Mouse (Mus musculus) limb, embryonic 11.5 days (tissue): ENCODE data around the gene Slc35f4. TPM values are rescaled to one million over a fixed set of nuclear protein-coding genes. Genes with fewer than 3 reads are reported as not detected.

Source experiments
- ATAC-seq: fragments of 200-750 bp; cut with Nextera tagmentation; 2 replicates; pipeline ENCODE4 v1.8.0; 2017; ENCODE audit warnings: low read depth; ENCODE audit not compliant: insufficient number of reproducible peaks, low FRiP score, low TSS enrichment
- DNase-seq: peaks from one replicate; pipeline ENCODE4 v3.0.0-alpha.2; 2015; ENCODE audit warnings: low spot score
- H3K27ac ChIP-seq: fragments of 300-500 bp; sonication (generic); replicated peaks from 2 replicates; pipeline ENCODE4 v1.5.1; 2014; ENCODE audit warnings: low read depth, mild to moderate bottlenecking, low read length
- H3K27me3 ChIP-seq: fragments of 300-500 bp; sonication (generic); 2 replicates; pipeline ENCODE4 v1.6.1; 2014; ENCODE audit warnings: mild to moderate bottlenecking, low read length, mixed read lengths; ENCODE audit not compliant: control insufficient read depth, insufficient read depth
- H3K36me3 ChIP-seq: fragments of 300-500 bp; sonication (generic); 2 replicates; pipeline ENCODE4 v1.6.1; 2014; ENCODE audit warnings: mild to moderate bottlenecking, low read length, moderate library complexity, mixed read lengths; ENCODE audit not compliant: control insufficient read depth, insufficient read depth
- H3K4me1 ChIP-seq: fragments of 300-500 bp; sonication (generic); 2 replicates; pipeline ENCODE4 v1.6.1; 2014; ENCODE audit warnings: low read length, mixed read lengths; ENCODE audit not compliant: control insufficient read depth, insufficient read depth
- H3K4me2 ChIP-seq: fragments of 300-500 bp; sonication (generic); 2 replicates; pipeline ENCODE4 v1.6.1; 2014; ENCODE audit warnings: low read depth, mild to moderate bottlenecking, moderate library complexity; ENCODE audit not compliant: severe bottlenecking
- H3K4me3 ChIP-seq: fragments of 300-500 bp; sonication (generic); 2 replicates; pipeline ENCODE4 v1.5.1; 2014; ENCODE audit warnings: low read depth, low read length
- H3K9ac ChIP-seq: fragments of 300-500 bp; sonication (generic); 2 replicates; pipeline ENCODE4 v1.6.1; 2014; ENCODE audit warnings: mild to moderate bottlenecking, low read length
- H3K9me3 ChIP-seq: fragments of 300-500 bp; sonication (generic); 2 replicates; pipeline ENCODE4 v1.6.1; 2016; ENCODE audit warnings: low read length; ENCODE audit not compliant: control insufficient read depth
- WGBS: fragments of 180-500 bp; shearing (Covaris S2); extraction: QIAGEN DNeasy Blood & Tissue Kit; methylation state at CpG from one replicate; pipeline ENCODE4 v1.1.7; 2014; 5-methylcytosine and 5-hydroxymethylcytosine counted together
- polyA plus RNA-seq: library from polyadenylated mRNA; unstranded; fragments of >200 nt; fragmentation: Nextera tagmentation; extraction: Ambion mirVana; gene quantifications from 2 replicates; pipeline ENCODE4 v1.2.1, GENCODE M21; 2014

Gene Slc35f4
- polyA plus RNA-seq, 1 experiment from 2014 or later = not detected

DNA sequence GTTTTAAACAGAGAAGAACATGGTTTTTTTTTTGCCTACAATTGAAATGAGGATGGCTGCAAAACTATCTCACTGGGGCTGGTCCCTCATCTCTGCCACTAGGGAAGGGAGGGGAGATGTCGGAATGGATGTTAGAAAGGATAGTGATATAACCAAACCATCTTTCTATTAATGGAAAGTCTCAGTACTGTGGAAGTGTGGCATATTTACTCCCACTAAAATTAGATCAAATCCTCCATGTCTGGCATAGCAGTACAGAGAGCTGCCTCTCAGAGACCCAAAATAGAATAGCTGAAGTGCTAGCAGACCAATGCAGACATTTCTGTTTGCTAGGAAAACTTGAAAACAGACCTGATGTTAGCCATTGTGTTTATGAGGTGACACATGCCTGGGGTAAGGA, 30.7 kb downstream of the Slc35f4 start:
- H3K9me3 ChIP-seq = no peaks in the 10 kb centered on the region
- H3K9ac ChIP-seq = no peak overlapping the region
- no peaks in the 10 kb centered on the region for H3K4me1 ChIP-seq
- ATAC-seq = no peak
- WGBS = 86% methylated on average over 1 of the region's 1 CpGs
- no peak overlapping the region for H3K27ac ChIP-seq
- no peak overlapping the region for H3K4me3 ChIP-seq
- no peaks in the 10 kb centered on the region for H3K27me3 ChIP-seq
- H3K4me2 ChIP-seq = no peak overlapping the region
- no peak for DNase-seq
- H3K36me3 ChIP-seq = no peaks in the 10 kb centered on the region

DNA sequence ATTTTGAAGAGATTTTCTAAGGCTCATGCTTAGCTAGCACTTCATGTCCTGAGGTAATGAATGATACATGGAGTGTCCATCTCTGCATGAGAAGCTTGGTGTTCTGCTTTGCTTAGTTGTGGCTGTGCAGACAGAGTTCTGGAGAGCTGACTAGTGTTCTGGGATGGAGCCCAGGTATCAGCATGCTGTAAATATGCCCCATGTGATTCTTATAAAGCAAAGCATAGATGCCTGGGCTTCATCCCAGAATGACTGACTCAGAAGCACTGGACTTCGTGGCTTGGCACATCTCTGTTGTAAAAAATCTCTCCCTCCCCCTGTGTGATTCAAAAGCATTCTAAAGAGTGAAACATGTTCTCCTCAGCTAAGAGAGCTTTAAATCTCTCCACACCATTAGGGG, 32.1 kb downstream of the Slc35f4 start:
- H3K27me3 ChIP-seq = no peaks in the 10 kb centered on the region
- H3K9me3 ChIP-seq = no peaks in the 10 kb centered on the region
- H3K4me2 ChIP-seq = no peak overlapping the region
- no peak overlapping the region for H3K4me3 ChIP-seq
- H3K9ac ChIP-seq = no peak overlapping the region
- WGBS = 74% methylated on average over 1 of the region's 1 CpGs
- DNase-seq (no peak), ATAC-seq (no peak)
- H3K36me3 ChIP-seq = no peaks in the 10 kb centered on the region
- H3K4me1 ChIP-seq = no peaks in the 10 kb centered on the region
- H3K27ac ChIP-seq = no peak overlapping the region

DNA sequence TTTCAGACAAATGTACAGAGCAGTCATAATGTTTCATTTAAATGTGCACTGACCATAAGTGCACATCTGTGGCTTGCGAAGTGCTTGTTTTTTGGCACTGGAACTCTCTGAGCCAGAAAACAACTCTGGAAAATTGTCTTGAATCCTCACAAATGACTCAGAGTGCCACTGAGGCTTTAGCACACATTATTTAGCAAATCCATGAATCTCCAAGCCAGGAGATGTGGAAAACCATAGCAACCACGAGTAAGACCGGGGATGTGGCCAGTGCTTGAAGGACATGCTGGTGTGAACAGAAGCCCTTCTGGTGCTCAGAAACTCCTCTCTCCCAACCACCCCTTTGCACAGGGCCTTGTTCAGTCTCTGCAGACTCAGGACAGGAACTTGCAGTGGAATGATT, 33.3 kb downstream of the Slc35f4 start:
- no peak overlapping the region for H3K4me2 ChIP-seq
- H3K36me3 ChIP-seq = no peaks in the 10 kb centered on the region
- H3K27me3 ChIP-seq = no peaks in the 10 kb centered on the region
- H3K9me3 ChIP-seq = no peaks in the 10 kb centered on the region
- H3K27ac ChIP-seq = no peak overlapping the region
- 83% methylated on average over 3 of the region's 3 CpGs for WGBS
- DNase-seq = no peak
- no peak for ATAC-seq
- H3K4me3 ChIP-seq = no peak overlapping the region
- no peaks in the 10 kb centered on the region for H3K4me1 ChIP-seq
- H3K9ac ChIP-seq = no peak overlapping the region

DNA sequence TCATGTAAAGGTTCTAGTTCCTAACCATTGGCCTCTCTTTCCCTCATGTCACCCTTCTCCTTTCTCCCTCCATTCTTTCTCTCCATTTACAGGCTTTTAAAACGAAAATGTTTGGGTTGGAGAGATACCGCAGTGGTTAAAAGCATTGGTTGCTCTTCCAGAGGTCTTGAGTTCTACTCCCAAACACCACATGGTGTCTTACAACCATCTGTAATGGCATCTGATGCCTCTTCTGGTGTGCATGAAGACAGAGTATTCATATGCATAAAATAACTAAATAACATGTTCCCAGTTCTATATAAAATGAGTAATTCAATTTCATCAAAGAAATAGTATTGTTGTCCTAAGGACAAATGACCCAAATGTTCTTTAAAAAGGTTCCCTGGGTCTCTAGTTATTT, 49.2 kb downstream of the Slc35f4 start:
- H3K9ac ChIP-seq = no peak overlapping the region
- no peak overlapping the region for H3K4me3 ChIP-seq
- 80% methylated on average over 2 of the region's 2 CpGs for WGBS
- H3K4me2 ChIP-seq = no peak overlapping the region
- no peaks in the 10 kb centered on the region for H3K4me1 ChIP-seq
- ATAC-seq (no peak), DNase-seq (no peak)
- H3K36me3 ChIP-seq = no peaks in the 10 kb centered on the region
- no peaks in the 10 kb centered on the region for H3K27me3 ChIP-seq
- no peak overlapping the region for H3K27ac ChIP-seq
- H3K9me3 ChIP-seq = no peaks in the 10 kb centered on the region

DNA sequence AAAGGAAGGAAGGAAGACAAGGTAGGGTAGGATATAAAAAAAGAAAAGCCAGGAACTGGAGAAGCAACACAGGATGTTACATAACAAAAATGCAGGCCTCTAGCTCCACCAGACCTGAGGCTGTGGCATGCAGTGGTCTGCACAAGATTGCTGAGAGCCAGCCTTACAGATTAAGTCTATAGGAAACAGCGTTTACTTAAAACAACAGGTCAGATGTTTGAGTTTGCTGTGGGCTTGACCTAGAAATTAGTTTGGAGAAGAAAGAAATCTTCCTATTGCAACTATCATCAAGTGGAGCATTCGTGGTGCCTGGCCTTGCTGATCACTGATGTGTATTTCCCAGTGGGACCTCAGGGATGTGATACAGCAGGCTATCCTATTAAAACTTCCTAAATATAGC, 64.1 kb downstream of the Slc35f4 start:
- Histone ChIP-seq H3K4me2 (no peak overlapping the region), H3K9ac (no peak overlapping the region), H3K27me3 (no peaks in the 10 kb centered on the region), H3K9me3 (no peaks in the 10 kb centered on the region), H3K27ac (no peak overlapping the region), H3K4me3 (no peak overlapping the region), H3K36me3 (no peaks in the 10 kb centered on the region), H3K4me1 (no peaks in the 10 kb centered on the region)
- 84% methylated on average over 2 of the region's 2 CpGs for whole genome bisulfite sequencing
- ATAC-seq (no peak), DNase-seq (no peak)

DNA sequence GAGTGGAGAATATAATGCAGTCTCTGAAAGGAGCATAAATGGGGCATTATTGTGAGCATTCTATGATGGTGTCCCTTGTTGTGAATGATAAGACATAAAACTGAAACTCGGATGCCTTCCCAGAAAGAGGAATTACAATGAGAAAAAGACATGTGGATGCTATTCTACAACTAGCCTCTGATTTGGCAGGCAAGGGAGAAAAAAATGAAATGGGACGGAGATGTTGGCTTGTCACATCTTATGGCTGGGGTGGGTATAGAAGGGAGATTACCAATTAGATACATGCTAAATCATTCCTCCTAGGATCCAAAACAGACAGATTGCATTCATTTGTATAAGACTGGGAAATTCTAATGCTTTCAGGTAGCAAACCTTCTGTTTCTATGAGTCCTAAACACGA, 65.0 kb downstream of the Slc35f4 start:
- Histone ChIP-seq H3K36me3 (no peaks in the 10 kb centered on the region), H3K4me1 (no peaks in the 10 kb centered on the region), H3K4me2 (no peak overlapping the region), H3K9ac (no peak overlapping the region), H3K27ac (no peak overlapping the region), H3K4me3 (no peak overlapping the region), H3K27me3 (no peaks in the 10 kb centered on the region), H3K9me3 (no peaks in the 10 kb centered on the region)
- WGBS = 76% methylated on average over 3 of the region's 3 CpGs
- no peak for ATAC-seq
- DNase-seq = no peak

DNA sequence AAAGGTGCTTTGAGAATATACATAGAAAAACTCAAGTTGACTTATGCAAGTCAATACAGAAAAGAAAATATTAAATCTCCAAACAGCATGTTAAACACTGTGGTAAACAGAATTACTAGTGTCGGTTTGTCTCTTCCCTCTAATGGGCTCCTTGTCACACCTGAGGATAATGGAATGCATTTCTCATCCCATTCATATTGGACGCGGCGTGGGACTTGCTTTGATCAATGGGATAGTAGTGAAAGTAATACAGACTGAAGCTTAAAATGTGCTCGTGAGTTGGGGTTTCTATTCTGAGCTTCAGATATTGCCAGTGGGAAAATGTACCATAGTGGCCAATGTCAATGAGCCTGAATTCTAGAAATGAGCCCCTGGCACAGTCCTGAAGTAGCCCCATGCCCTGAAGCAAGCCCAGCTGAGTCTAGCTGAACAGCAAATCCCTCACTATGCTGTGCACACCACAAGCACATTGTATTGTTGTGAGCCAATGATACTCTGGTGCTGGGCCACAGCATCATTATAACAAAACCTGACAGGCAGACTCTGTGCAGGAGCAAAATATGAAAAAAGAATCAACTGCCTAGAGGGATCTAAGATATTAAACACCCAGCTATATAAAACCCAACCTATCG, 71.4 kb downstream of the Slc35f4 start:
- H3K27ac ChIP-seq = no peak overlapping the region
- H3K9me3 ChIP-seq = no peaks in the 10 kb centered on the region
- no peak overlapping the region for H3K4me3 ChIP-seq
- H3K4me2 ChIP-seq = no peak overlapping the region
- H3K27me3 ChIP-seq = no peaks in the 10 kb centered on the region
- H3K4me1 ChIP-seq = no peaks in the 10 kb centered on the region
- H3K36me3 ChIP-seq = no peaks in the 10 kb centered on the region
- ATAC-seq (no peak), DNase-seq (no peak)
- no peak overlapping the region for H3K9ac ChIP-seq
- WGBS = 89% methylated on average over 6 of the region's 6 CpGs

DNA sequence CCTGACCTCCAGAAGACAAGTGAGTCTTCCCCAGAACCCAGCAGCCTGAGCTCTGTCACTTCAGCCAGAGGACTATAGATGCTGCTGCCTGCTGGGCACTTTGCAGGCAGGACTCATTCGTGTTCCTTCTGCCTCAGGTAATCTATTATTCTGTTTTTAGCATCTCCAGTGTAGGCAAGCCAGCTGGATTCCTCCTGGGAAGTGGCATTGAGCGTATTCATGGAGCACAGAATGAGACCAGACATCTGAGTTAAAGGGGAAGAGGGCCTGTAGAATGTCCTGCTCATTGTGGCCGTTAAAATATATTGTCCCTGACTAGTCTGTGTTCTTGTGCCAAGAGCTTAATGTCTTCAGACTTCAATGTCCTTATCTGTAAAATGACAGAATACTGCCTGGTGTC, 72.1 kb downstream of the Slc35f4 start:
- 58% methylated on average over 3 of the region's 3 CpGs for WGBS
- no peak overlapping the region for H3K4me2 ChIP-seq
- DNase-seq (no peak), ATAC-seq (no peak)
- H3K9ac ChIP-seq = no peak overlapping the region
- H3K4me1 ChIP-seq = no peaks in the 10 kb centered on the region
- H3K27ac ChIP-seq = no peak overlapping the region
- H3K27me3 ChIP-seq = no peaks in the 10 kb centered on the region
- no peak overlapping the region for H3K4me3 ChIP-seq
- H3K9me3 ChIP-seq = no peaks in the 10 kb centered on the region
- no peaks in the 10 kb centered on the region for H3K36me3 ChIP-seq

DNA sequence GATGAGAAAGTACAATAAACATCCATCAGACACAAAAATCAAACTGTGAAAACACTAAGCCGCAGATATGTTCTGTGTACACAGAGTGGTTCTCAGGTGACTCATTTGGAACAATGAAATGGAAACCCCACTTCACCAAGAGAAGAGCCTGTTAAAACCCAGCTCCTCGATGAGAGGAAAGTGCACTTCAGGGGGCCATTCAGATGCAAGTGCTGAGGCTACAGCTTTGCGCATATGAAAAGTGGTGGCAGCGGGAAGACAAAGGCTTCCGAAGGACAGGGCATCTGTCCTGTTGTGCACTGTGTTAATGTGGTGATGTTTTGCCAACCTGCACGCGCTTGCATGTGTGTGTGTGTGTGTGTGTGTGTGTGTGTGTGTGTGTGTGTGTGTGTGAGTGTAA, 78.2 kb downstream of the Slc35f4 start:
- ATAC-seq (no peak), DNase-seq (no peak)
- no peaks in the 10 kb centered on the region for H3K9me3 ChIP-seq
- H3K27ac ChIP-seq = no peak overlapping the region
- no peaks in the 10 kb centered on the region for H3K27me3 ChIP-seq
- H3K9ac ChIP-seq = no peak overlapping the region
- no peak overlapping the region for H3K4me3 ChIP-seq
- no peak overlapping the region for H3K4me2 ChIP-seq
- no peaks in the 10 kb centered on the region for H3K36me3 ChIP-seq
- 39% methylated on average over 7 of the region's 7 CpGs for WGBS
- no peaks in the 10 kb centered on the region for H3K4me1 ChIP-seq
